Mouse (Mus musculus) mesoderm, embryonic 11.5 days (tissue): Measurements from ENCODE around the gene 4933405O20Rik.

Experiments used
- DNase-seq: peaks from one replicate; pipeline ENCODE4 v3.0.0-alpha.2; 2012; ENCODE audit warnings: low read depth, low spot score

Gene 4933405O20Rik

GRCm38 (mm10) chr7:50598890-50599289, at the start of gene 4933405O20Rik:
Gene 4933405O20Rik, plus strand, starts transcription at chr7:50599190.
- DNase-seq = no peak

GRCm38 (mm10) chr7:50549572-50549971, 49.4 kb upstream of the 4933405O20Rik start:
- no peak for DNase-seq

- no peak for DNase-seq
Measured at GRCm38 (mm10) chr7:50551426-50551825, 47.6 kb upstream of the 4933405O20Rik start.

- no peak for DNase-seq
Measured at GRCm38 (mm10) chr7:50562708-50563107, 36.3 kb upstream of the 4933405O20Rik start.

DNA sequence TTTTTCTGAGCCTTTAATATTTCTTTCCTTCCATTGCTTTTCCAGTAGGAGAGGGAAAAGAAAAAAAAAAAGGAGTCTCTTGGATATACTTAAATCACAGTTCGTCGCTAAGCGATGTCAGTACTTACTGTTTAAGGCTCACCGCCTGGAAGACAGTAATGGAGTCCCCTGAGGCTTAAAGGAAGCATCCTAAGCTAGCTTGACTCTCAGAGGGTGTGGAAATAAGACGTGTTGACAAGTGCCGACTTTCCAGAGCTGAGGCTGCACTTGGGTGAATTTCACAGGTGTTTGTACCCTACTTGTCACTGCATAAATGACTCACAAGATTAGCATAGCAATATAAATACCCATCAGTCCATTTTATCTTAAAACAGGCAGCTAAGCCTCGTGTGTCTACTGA, 25.1 kb upstream of the 4933405O20Rik start:
- DNase-seq = no peak

GRCm38 (mm10) chr7:50588642-50589424, 10.2 kb upstream of the 4933405O20Rik start:
- DNase-seq = no peak

GRCm38 (mm10) chr7:50614101-50614500, 15.1 kb downstream of the 4933405O20Rik start:
- no peak for DNase-seq

DNA sequence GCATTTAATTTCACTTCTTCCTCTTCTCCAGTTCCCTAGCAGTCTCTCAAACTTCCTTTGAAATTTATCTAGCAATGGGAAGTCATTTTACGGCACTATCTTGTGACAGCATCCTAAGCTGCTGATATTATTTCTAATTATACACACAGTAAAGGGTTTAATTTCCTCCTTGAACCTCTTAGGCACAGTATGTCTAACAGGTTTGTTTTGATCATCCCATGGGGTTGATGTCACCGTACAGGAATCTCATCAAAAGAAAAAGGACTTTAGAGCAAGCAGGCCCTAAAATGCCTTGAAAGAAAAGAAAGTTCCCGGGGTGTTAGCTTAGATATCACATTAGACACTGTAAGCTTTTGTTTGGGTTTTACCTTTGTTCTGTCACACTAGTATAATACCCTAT, 30.2 kb downstream of the 4933405O20Rik start:
- DNase-seq = no peak

- no peak for DNase-seq
Measured at GRCm38 (mm10) chr7:50633147-50633546, 34.2 kb downstream of the 4933405O20Rik start.
